Mouse (Mus musculus) layer of hippocampus, postnatal 14 days (tissue): ENCODE data around the gene Ogfod3. TPM values are rescaled to one million over a fixed set of nuclear protein-coding genes. Genes with fewer than 3 reads are reported as not detected.

Experiments used
- total RNA-seq, 2 experiments: library from RNA; stranded (reverse); gene quantifications; 2 replicates each; pipeline ENCODE4 v1.2.3; 2021

Ogfod3 gene
- total RNA-seq, 2 experiments from 2014 or later = 6.2 to 9.6 TPM

Other genes with a start within 250 kb of the Ogfod3 start
- gene Csnk1d, start 213.4 kb downstream of the Ogfod3 start, total RNA-seq = 100 to 1,000 TPM; 123 to 126 TPM
- not detected for gene Cd7, start 165.3 kb downstream of the Ogfod3 start, total RNA-seq
- not detected for gene Sectm1b, start 141.1 kb downstream of the Ogfod3 start, total RNA-seq
- gene Sectm1a, start 123.5 kb downstream of the Ogfod3 start, total RNA-seq = not detected
- not detected for gene Tex19.2, start 86.0 kb downstream of the Ogfod3 start, total RNA-seq
- gene Tex19.1, start 58.6 kb downstream of the Ogfod3 start, total RNA-seq = not detected
- gene Uts2r, start 44.4 kb downstream of the Ogfod3 start, total RNA-seq = under 1 TPM in 1 of 2 experiments, not detected in 1; 0.45 TPM
- gene Hexdc, start 278 bp downstream of the Ogfod3 start, total RNA-seq = 10 to 100 TPM; 28.3 to 31.3 TPM
- gene Cybc1, start 24.6 kb upstream of the Ogfod3 start, total RNA-seq = 10 to 100 TPM; 27.7 to 32.7 TPM
- 10 to 100 TPM; 73.5 to 75.5 TPM for gene Narf, start 32.5 kb upstream of the Ogfod3 start, total RNA-seq
- gene Foxk2, start 55.3 kb upstream of the Ogfod3 start, total RNA-seq = 10 to 100 TPM; 95.9 to 97.3 TPM
- gene Wdr45b, start 149.7 kb upstream of the Ogfod3 start, total RNA-seq = 10 to 100 TPM; 57.1 to 62.8 TPM
- gene Rab40b, start 183.5 kb upstream of the Ogfod3 start, total RNA-seq = 10 to 100 TPM; 50.3 to 53.3 TPM
- 10 to 100 TPM; 39.2 to 39.9 TPM for gene Fn3krp, start 216.7 kb upstream of the Ogfod3 start, total RNA-seq
- 10 to 100 TPM; 26.4 to 27.7 TPM for gene Fn3k, start 230.2 kb upstream of the Ogfod3 start, total RNA-seq
- 10 to 100 TPM; 50.9 to 52.8 TPM for gene Tbcd, start 247.2 kb upstream of the Ogfod3 start, total RNA-seq